Mouse (Mus musculus) ES-E14 (cell line): ENCODE data around the gene 2610528A11Rik. TPM values are rescaled to one million over a fixed set of nuclear protein-coding genes. Genes with fewer than 3 reads are reported as not detected.
"Not testable (repeated sequence)": the region's sequence is repeated elsewhere in the genome, so short reads cannot be mapped to it uniquely, and the experiment has no call there.

Experiments used
- DNase-seq: peaks from one replicate; pipeline ENCODE4 v3.0.0-alpha.2; 2013; ENCODE audit warnings: low read depth, low spot score
- H3K27ac ChIP-seq: 2 replicates; pipeline ENCODE4 v1.5.1; 2012; ENCODE audit warnings: low read depth, mild to moderate bottlenecking, low read length, moderate library complexity, mixed read lengths; ENCODE audit not compliant: poor library complexity, insufficient read depth, severe bottlenecking
- H3K36me3 ChIP-seq: 2 replicates; pipeline ENCODE4 v1.6.1; 2012; ENCODE audit warnings: mild to moderate bottlenecking, low read length, moderate library complexity, mixed read lengths; ENCODE audit not compliant: control insufficient read depth, poor library complexity, insufficient read depth, severe bottlenecking
- H3K4me1 ChIP-seq, 2 experiments: fragments of 150-350 bp in 1 of 2; sonication (generic) in 1 of 2; 2 replicates each; pipeline ENCODE4 v1.6.1; 2012; ENCODE audit warnings: low read length in 2 of 2, mild to moderate bottlenecking in 1 of 2, mixed read lengths in 1 of 2; ENCODE audit not compliant: control insufficient read depth in 2 of 2, insufficient read depth in 2 of 2, poor library complexity in 1 of 2
- H3K4me3 ChIP-seq, 2 experiments: fragments of 150-350 bp in 1 of 2; sonication (generic) in 1 of 2; 2 replicates each; pipeline ENCODE4 v1.5.1; 2012; ENCODE audit warnings: low read length in 2 of 2, low read depth in 1 of 2, mild to moderate bottlenecking in 1 of 2, mixed read lengths in 1 of 2; ENCODE audit not compliant: insufficient read depth in 1 of 2, poor library complexity in 1 of 2, severe bottlenecking in 1 of 2
- H3K9ac ChIP-seq: 2 replicates; pipeline ENCODE4 v1.6.1; 2012; ENCODE audit warnings: low read depth, mild to moderate bottlenecking, low read length, mixed read lengths; ENCODE audit not compliant: poor library complexity, insufficient read depth, severe bottlenecking
- H3K9me3 ChIP-seq: fragments of 150-350 bp; sonication (generic); 2 replicates; pipeline ENCODE4 v1.6.1; 2012; ENCODE audit warnings: low read depth, mild to moderate bottlenecking, low read length; ENCODE audit not compliant: control insufficient read depth, insufficient read depth
- CHD2 ChIP-seq: IDR thresholded peaks from 2 replicates; pipeline ENCODE4 v1.6.1; 2014; ENCODE audit warnings: mild to moderate bottlenecking, low read depth, low read length, inconsistent platforms
- HCFC1 ChIP-seq: IDR thresholded peaks from 2 replicates; pipeline ENCODE4 v1.6.1; 2012; ENCODE audit warnings: low read length, inconsistent platforms, borderline replicate concordance; ENCODE audit not compliant: insufficient read depth
- MAFK ChIP-seq: IDR thresholded peaks from 2 replicates; pipeline ENCODE4 v1.6.1; 2014; ENCODE audit warnings: mild to moderate bottlenecking, low read depth, low read length, inconsistent platforms; ENCODE audit not compliant: insufficient read depth
- ZC3H11A ChIP-seq: IDR thresholded peaks from 2 replicates; pipeline ENCODE4 v1.6.1; 2012; ENCODE audit warnings: low read depth, mild to moderate bottlenecking, inconsistent platforms, low read length, borderline replicate concordance
- ZNF384 ChIP-seq: IDR thresholded peaks from 2 replicates; pipeline ENCODE4 v1.6.1; 2012; ENCODE audit warnings: low read depth, low read length, inconsistent platforms
- in situ Hi-C, 2 experiments: fragments of 600-800 bp; cut with MboI; formaldehyde crosslinking; loops; one replicate each; pipeline ENCODE4 v1.15.1; 2025; ENCODE audit warnings: low sequenced_read_pairs in 2 of 2, inconsistent platforms in 1 of 2; ENCODE audit not compliant: unreplicated experiment in 2 of 2
- total RNA-seq: library from RNA; depleted of rRNA; stranded (reverse); fragments of 300-350 nt; gene quantifications from 2 replicates; pipeline ENCODE4 v1.2.3, GENCODE M21; 2012

2610528A11Rik gene
- total RNA-seq, 1 experiment: not detected

DNA sequence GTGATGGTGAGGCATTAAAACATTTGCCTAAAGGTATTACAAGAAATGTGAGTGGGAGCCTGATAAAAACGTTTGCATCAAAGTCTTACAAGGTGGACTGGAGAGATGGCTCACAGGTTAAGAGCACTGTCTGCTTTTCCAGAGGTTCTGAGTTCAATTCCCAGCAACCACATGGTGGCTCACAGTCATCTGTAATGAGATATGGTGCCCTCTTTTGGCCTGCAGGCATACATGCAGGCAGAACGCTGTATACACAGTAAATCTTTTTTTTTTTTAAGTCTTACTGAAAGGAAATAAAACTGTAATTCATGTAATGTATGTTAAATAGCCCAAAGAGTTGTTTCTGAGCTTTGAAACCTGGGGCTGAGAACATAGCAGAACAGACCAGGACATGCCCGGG, 23.8 kb upstream of the 2610528A11Rik start:
- in situ Hi-C loops, H3K4me3 ChIP-seq, DNase-seq, H3K4me1 ChIP-seq, H3K9ac ChIP-seq, H3K36me3 ChIP-seq, H3K9me3 ChIP-seq, H3K27ac ChIP-seq: not testable (repeated sequence)
- peak; percentile 62; the same call in 1 of the 2 replicates for TF ChIP-seq ZNF384

DNA sequence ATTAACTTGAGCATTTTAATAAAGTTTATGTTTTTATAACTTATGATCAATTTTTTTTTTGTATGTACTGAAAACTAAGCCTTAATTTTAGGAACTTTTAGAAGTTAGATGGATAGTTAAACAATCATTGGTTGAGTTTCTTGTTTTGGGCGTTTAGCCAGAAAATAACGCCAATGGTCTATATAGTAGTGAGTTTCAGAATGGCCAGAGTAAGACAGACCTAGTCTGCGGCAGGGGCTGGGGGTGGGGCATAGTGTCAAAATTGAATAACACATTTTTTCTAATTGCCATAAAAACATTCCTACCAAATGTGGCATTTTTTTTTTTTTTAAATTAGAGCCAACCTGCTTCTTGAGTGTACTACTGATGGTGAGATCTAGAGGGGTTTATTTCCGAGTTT, 22.3 kb upstream of the 2610528A11Rik start:
- H3K27ac ChIP-seq: no peak overlapping the region
- no peak for TF ChIP-seq MAFK
- TF ChIP-seq ZNF384: no peak
- no peak for TF ChIP-seq CHD2
- TF ChIP-seq ZC3H11A: no peak
- no peak for TF ChIP-seq HCFC1
- peaks cover 8% of the 10 kb centered on the region; the same call in 1 of the 2 replicates for H3K36me3 ChIP-seq
- peaks cover 0 to 5% of the 10 kb centered on the region in 2 experiments; a peak in 1 of 4 replicates for H3K4me1 ChIP-seq
- H3K4me3 ChIP-seq: peak overlapping the region in 1 of 2 experiments; percentile 88; a peak in 2 of 4 replicates
- no peak for DNase-seq
- H3K9me3 ChIP-seq: no peaks in the 10 kb centered on the region
- no peak overlapping the region for H3K9ac ChIP-seq
- in situ Hi-C loops: no loop called here

DNA sequence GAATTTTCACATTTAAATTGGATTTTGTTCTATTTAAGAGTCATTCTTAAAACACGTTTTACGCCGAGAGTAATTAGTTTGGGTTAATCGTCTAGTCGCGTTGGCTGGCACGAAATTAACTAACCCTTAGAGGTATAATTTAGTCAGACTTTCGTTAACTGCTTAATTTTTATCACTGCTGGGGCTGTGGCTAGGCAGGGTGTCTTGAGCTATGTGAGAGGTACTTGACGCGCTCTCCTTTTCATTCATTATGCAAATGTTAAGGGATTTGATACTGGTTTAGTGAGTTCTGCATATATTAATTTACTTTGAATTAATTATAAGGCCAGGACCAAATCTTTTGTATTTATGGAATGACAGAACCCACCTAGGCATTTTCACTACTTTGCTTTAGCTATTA, 21.8 kb upstream of the 2610528A11Rik start:
- in situ Hi-C loops: no loop called here
- H3K9ac ChIP-seq: peak overlapping the region; percentile 52; the same call in 1 of the 2 replicates
- DNase-seq: no peak
- H3K4me3 ChIP-seq: peak overlapping the region; percentile 59 to 88
- H3K4me1 ChIP-seq: peaks cover 0 to 5% of the 10 kb centered on the region in 2 experiments; a peak in 1 of 4 replicates
- H3K27ac ChIP-seq: no peak overlapping the region
- peaks cover 8% of the 10 kb centered on the region; the same call in 1 of the 2 replicates for H3K36me3 ChIP-seq
- H3K9me3 ChIP-seq: no peaks in the 10 kb centered on the region
- no peak for TF ChIP-seq ZNF384
- TF ChIP-seq MAFK: no peak
- no peak for TF ChIP-seq CHD2
- TF ChIP-seq HCFC1: no peak
- no peak for TF ChIP-seq ZC3H11A

- H3K36me3 ChIP-seq: peaks cover 9% of the 10 kb centered on the region; the same call in 1 of the 2 replicates
- H3K9ac ChIP-seq: peak within 1 kb of the TSS; percentile 97
- H3K9me3 ChIP-seq: no peaks in the 10 kb centered on the region
- TF ChIP-seq ZNF384 (no peak), CHD2 (peak; percentile 54; the same call in 1 of the 2 replicates), ZC3H11A (no peak)
- peak; percentile 97 for DNase-seq
- H3K4me3 ChIP-seq: peak within 1 kb of the TSS; percentile 87 to 88
- H3K4me1 ChIP-seq: peaks cover 0 to 5% of the 10 kb centered on the region in 2 experiments; a peak in 1 of 4 replicates
- in situ Hi-C loops: no loop called here
- H3K27ac ChIP-seq: peak within 1 kb of the TSS; percentile 75; the same call in 1 of the 2 replicates
Observed at GRCm38 (mm10) chr14:37135127-37135593, 21.3 kb upstream of the 2610528A11Rik start, which contains the start of gene Ghitm. TSS of gene Ghitm (minus strand) at chr14:37135272.
